Mouse (Mus musculus) left cerebral cortex, postnatal 14 days (tissue): ENCODE data around the gene Vwa5a. TPM values are rescaled to one million over a fixed set of nuclear protein-coding genes. Genes with fewer than 3 reads are reported as not detected.
A peak's percentile ranks its signal among the peaks of the same experiment; 100 is the strongest.

Experiments
- DNase-seq, 2 experiments: peaks; one replicate each; pipeline ENCODE4 v3.0.0; 2021 to 2022; ENCODE audit warnings: low spot score in 2 of 2, mixed read lengths in 1 of 2
- intact Hi-C: fragments of 180-260 bp; cut with DNase I; formaldehyde crosslinking; loops from one replicate; pipeline ENCODE4 v1.15.1; 2025
- long read RNA-seq, 2 experiments: library from polyadenylated mRNA; stranded (forward); transcript quantifications; one replicate each; pipeline ENCODE4 v2.0.0; 2021
- total RNA-seq, 2 experiments: library from RNA; stranded (reverse); gene quantifications; 2 replicates each; pipeline ENCODE4 v1.2.3; 2021

Gene Vwa5a
- 1 to 10 TPM; 6.5 to 8.3 TPM for total RNA-seq
- long read RNA-seq, experiment 1, full-length matches to known transcripts = 2 of 5 reads
- long read RNA-seq, experiment 1, partial matches to known transcripts = 1 of 5 reads
- long read RNA-seq, experiment 1, other reads (novel, unspliced or antisense) = 2 of 5 reads
- long read RNA-seq, experiment 2, full-length matches to known transcripts = 5 of 6 reads
- long read RNA-seq, experiment 2, partial matches to known transcripts = 1 of 6 reads
- long read RNA-seq, experiment 2, other reads (novel, unspliced or antisense) = 0 of 6 reads

DNA sequence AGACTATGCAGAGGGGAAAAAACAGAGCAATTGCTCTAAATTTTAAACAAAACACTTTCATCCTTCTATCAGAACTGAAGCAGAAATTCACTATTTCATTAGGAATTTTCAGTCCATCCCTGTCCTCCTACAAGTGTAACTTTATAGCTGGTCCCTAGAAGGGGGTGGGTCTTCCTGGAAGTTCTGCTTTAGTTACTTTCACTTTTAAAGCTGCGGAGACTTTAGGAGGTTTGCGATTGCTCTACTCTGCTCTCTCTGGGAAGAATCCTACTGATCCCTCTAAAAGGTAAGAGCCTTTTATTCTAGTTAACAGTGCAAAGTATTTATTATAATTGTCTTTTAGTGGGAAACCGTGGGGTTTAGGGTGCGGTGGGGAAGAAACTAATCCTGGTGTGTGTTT is at the start of gene Vwa5a:
Gene Vwa5a, plus strand, starts transcription at position 167 of the 400 bp plus-strand sequence.
- DNase-seq = peak in 1 of 2 experiments; percentile 9
- intact Hi-C loops = no loop called here

DNA sequence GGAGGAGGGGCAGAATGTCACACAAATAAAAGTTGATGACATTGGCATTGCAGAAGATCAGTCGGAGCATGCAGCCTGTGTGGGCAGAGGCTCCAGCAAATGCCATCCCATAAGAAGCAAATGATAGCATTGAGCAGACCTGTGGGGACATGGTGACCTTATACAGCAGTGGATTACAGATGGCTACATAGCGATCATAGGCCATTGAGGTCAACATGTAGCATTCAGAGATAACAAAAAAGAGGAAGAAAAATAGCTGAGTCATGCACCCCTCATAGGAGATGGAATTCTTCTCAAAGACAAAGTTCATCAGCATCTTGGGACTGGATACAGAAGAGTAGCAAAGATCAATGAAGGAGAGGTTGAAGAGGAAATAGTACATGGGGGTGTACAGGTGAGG is 45.2 kb upstream of the Vwa5a start:
- intact Hi-C loops = no loop called here
- DNase-seq = no peak

DNA sequence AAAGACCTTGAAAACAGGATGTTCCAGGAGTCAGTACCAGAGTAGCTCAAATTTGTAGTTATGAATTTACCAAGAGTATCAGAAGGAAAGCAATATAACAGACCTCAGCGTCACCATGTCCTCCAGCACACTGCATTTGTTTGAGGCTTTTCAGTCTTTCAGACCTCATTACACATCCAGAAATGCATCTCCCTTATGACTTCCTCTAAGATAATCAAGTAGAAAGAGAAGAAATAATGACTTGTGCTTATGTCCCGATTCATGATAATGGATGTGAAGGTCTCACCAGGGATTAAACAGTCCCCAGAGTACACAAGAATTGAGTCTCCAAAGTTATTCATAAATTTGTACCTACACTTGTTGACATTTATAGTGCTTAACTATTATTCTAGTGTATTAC is 43.6 kb upstream of the Vwa5a start, which contains the start of gene Olfr918:
Gene Olfr918, minus strand, starts transcription at position 101 of the 400 bp plus-strand sequence.
- DNase-seq = no peak

DNA sequence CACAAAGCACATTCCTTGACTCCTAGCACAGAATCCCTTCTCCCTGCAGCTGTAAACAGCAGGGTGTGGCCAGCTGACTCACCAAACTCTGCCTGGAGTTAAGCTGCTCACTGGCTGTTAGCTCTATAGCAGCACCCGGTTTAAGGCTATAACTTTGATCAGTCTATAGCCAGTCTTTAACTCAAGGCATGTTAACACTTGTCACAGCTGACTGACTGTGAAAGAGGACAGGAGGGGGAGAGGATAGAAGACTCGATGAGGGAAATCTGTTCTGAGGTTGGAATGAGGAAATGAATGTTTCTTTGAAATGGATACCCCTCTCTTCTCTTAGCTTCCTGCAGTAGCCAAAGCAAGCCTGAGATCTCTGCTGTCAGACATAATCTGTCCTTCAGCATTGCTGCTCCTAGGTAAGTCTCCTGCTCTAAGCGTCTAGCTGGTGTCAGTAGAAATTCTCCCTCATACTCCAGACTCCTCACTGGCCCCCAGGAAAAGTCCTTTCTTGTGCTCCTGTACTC is 916 bp downstream of the Vwa5a start:
- DNase-seq = no peak
- intact Hi-C loops = no loop called here

More for the DNA sequence above, 43.6 kb upstream of the Vwa5a start, which contains the start of gene Olfr918:
- intact Hi-C loops = no loop called here

DNA sequence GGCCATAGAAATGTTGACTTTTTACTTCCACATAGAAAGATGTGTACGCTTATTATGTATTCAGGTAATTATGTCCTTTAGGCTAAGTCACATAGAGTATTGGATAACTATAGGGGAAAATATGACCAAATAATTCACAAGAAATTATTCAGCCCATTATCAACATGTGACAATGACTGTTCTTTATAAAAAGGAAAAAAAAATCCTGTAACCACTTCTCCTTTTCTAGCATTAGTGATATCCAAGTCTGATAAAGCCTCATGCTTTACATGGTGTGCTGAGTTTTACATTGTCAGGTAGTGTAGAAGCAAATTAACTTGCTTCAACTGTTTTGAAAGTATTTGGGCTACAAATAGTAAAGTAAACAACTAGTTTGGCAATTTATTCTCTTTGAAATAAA is 6.0 kb downstream of the Vwa5a start:
- no peak for DNase-seq
- intact Hi-C loops = no loop called here

DNA sequence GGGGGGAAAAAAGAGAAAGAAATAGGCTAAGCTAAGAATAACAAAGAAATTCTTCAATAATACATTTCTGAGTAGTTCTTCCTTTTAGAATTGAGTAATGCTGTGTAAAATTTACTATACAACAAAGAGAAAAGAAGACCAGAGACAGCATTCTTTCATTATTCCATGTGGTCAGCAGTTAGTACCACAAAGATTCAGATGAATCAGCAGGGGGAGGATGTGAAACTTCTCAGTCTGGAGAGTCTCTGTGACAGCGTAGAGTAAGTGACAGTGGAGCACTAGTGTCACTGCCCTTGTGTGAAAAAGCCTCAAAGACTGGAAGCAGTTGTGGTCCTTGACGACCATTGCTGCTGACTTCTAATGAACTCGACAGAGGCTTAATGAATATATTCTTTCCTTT is 10.2 kb downstream of the Vwa5a start:
- DNase-seq = no peak
- intact Hi-C loops = no loop called here

DNA sequence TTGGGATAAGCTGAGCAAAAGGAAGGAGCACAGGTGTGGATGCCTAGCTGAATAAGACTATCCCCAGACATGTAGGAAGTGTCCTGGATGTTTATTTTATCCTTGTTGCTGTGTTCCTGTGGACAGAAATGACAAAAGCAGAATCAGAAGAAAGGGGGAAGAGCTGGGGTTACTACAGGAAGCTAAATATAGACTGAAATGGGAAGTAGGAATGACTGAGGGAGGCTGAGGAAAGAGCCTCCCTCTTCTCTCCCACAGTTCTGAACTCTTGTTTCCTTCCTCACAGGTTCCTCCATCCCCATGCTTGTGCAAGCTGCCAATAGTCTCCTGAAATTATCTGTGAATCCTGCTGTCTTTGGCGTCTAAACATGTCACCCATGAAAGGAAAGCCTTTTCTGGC is 23.3 kb downstream of the Vwa5a start:
- intact Hi-C loops = no loop called here

DNA sequence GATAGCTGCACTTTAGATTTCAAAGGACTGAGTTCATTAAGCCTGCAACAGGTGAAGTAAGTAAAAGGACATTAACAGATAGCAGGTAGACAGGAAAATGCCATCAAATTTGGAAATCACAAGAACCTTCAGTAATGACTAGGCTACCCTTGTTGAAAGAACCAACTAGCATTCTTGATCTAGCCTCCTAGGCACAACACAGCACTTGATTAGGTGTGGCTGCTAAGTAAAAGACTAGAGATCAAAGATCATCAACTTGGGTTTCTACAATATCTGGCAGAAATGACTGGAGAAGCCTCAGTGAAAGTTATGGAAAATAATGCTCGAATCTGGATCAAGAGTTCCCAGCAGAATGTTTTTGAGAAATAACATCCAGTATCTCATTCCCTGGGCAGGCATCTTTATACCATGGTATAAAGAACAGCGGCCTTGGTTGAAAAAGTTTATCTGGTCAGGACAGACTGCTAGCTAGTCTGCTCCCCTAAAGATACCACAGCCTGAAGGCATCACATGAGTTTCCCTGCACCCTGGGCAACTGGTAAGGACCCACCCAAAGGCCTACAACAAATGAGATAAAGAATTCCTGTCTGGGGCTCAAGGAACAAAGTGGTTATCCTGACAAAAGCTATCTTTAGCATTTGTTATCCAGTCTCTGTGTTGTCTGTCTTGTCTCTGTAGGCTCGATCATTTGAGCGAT is 26.7 kb downstream of the Vwa5a start:
- intact Hi-C loops = no loop called here

More for the DNA sequence above, 23.3 kb downstream of the Vwa5a start:
- no peak for DNase-seq

DNA sequence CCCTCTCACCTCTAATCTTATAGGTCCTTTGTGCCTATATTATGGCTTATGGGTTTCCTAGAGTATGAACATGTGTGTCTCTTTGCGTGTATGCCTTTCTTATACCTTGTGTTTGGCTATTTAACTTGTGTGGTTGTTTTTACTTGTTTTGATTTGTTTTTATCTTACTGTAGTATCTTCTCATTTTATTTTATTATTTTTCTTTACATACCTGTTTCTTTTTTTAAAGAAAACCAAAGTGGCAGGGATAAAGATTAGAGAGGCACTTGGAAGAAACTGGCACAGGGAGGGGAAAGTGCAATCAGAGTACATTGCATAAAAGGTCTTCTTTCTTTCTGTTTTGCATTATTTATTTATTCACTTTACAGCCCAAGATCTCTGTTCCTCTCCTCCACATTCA is 33.9 kb downstream of the Vwa5a start, which contains the start of gene Olfr920:
Gene Olfr920, plus strand, starts transcription at position 301 of the 400 bp plus-strand sequence.
- DNase-seq = no peak
- intact Hi-C loops = no loop called here

More for the DNA sequence above, 26.7 kb downstream of the Vwa5a start:
- DNase-seq = no peak

DNA sequence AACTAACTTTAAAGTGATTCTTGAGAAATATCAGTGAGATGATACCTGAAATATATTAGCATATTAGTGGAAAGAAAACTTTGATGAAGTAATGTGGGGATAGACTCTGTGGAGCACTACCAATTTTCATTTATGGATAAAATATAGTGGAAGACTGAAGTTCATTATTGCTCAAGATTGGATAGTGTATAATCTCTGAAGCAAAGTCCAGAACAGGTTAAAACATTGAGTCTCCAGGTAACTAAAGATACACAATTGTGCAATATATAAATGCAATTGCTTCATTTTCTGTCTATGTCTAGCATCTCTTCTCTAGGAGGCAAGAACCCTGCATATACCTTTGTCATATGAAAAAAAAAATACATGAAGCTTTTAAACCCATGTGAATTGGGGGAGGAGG is 54.7 kb downstream of the Vwa5a start, which contains the start of gene Olfr921:
Gene Olfr921, plus strand, starts transcription at position 301 of the 400 bp plus-strand sequence.
- intact Hi-C loops = no loop called here
- no peak for DNase-seq

DNA sequence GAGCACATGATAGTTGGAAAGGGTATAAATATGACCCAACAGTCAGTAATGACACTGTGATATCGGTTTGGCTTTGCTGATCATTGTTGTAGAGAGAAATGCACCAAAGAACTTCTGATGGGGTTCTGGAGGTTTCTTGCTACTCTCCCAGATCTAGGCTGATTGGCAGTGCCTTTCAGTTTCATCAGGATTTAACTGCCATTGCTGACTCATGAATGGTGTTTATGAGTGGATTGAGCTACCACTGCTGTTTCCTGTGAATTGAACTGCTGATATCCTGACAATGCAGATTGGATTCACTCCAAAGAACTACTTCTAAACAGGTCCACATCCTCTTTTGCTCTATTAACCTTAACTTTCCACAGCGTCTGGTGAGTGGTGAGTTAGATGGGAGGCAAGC is 74.6 kb downstream of the Vwa5a start:
- intact Hi-C loops = no loop called here
- DNase-seq = no peak

Other genes starting within 250 kb of the Vwa5a start
- not detected for gene Olfr905, start 247.2 kb upstream of the Vwa5a start, total RNA-seq
- gene Olfr906, start 231.2 kb upstream of the Vwa5a start, total RNA-seq = not detected
- not detected for gene Olfr907, start 222.5 kb upstream of the Vwa5a start, total RNA-seq
- gene Olfr911-ps1, start 196.7 kb upstream of the Vwa5a start, total RNA-seq = not detected
- not detected for gene Olfr910, start 180.4 kb upstream of the Vwa5a start, total RNA-seq
- gene Olfr912, start 138.1 kb upstream of the Vwa5a start, total RNA-seq = not detected
- not detected for gene Olfr913, start 125.5 kb upstream of the Vwa5a start, total RNA-seq
- not detected for gene Olfr914, start 113.2 kb upstream of the Vwa5a start, total RNA-seq
- not detected for gene Olfr916, start 58.4 kb upstream of the Vwa5a start, total RNA-seq
- gene Olfr917, start 52.4 kb upstream of the Vwa5a start, total RNA-seq = not detected
- gene Olfr918, start 43.7 kb upstream of the Vwa5a start, total RNA-seq = not detected
- not detected for gene Olfr919, start 14.6 kb upstream of the Vwa5a start, total RNA-seq
- under 1 TPM in 1 of 2 experiments, not detected in 1; 0.09 TPM for gene Olfr920, start 34.0 kb downstream of the Vwa5a start, total RNA-seq
- not detected for gene Olfr921, start 54.8 kb downstream of the Vwa5a start, total RNA-seq
- gene Olfr922, start 96.3 kb downstream of the Vwa5a start, total RNA-seq = not detected
- gene Olfr923, start 108.3 kb downstream of the Vwa5a start, total RNA-seq = not detected
- not detected for gene Olfr924, start 126.2 kb downstream of the Vwa5a start, total RNA-seq
- not detected for gene Olfr26, start 136.8 kb downstream of the Vwa5a start, total RNA-seq
- gene Olfr926, start 158.9 kb downstream of the Vwa5a start, total RNA-seq = not detected
- gene Olfr930, start 211.5 kb downstream of the Vwa5a start, total RNA-seq = not detected